17 mouse cellular contexts compared by ENCODE assay signal in the genomic region with DNA sequence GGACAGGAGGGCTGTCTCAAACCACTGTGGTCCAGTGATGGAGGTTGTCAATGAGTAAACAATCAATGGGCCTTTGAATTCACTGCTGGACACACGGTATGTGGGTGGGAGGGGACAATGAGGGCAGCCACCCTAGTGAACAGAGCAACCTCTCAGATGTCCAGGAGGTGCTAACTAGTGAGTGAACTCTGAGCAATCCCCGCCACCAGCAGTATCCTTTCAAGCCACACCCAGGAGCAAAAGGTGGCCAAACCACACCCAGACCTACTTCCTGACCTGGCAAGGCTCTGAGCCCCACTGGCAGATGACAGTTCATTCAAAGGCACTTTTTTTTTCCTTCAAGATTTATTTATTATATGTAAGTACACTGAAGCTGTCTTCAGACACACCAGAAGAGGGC. TPM values are rescaled to one million over a fixed set of nuclear protein-coding genes. Genes with fewer than 3 reads are reported as not detected.
A peak's percentile ranks its signal among the peaks of the same experiment; 100 is the strongest.
DNase-seq lines count a peak whose midpoint lies in the region; ATAC-seq and TF ChIP-seq lines count a peak whose summit lies in the region.
"Had no signal": no experiment of that assay in that cellular context is flagged by ENCODE, and none has a peak within 500 bp of the region (broad histone marks: within the 10 kb centered on the region; RNA-seq: fewer than 3 reads in every experiment).

No protein-coding gene starts in this region.

- H3K27me3 ChIP-seq in embryonic facial prominence, embryonic 15.5 days, result peaks cover 45% of the 10 kb centered on the region
- peaks cover 88% of the 10 kb centered on the region for H3K27me3 ChIP-seq in embryonic facial prominence, embryonic 10.5 days (replicated peaks; ENCODE audit: low read depth, poor library complexity, severe bottlenecking)
- 0 out of 2 replicates have a peak, but pooled peaks cover 17% of the 10 kb centered on the region for H3K27me3 ChIP-seq in lung, postnatal 0 days (replicated peaks; ENCODE audit: insufficient read depth, low read length)
- peaks cover 55% of the 10 kb centered on the region for H3K27me3 ChIP-seq in midbrain, embryonic 15.5 days (replicated peaks)

- no peak for TF ChIP-seq EP300 in lung, postnatal 0 days (IDR thresholded peaks at IDR 0.05)

- H3K36me3 ChIP-seq in embryonic facial prominence, embryonic 15.5 days, result no peaks in the 10 kb centered on the region
- H3K36me3 ChIP-seq in embryonic facial prominence, embryonic 10.5 days (replicated peaks), result no peaks in the 10 kb centered on the region
- no peaks in the 10 kb centered on the region for H3K36me3 ChIP-seq in lung, postnatal 0 days (ENCODE audit: insufficient read depth, low read length)
- no peaks in the 10 kb centered on the region for H3K36me3 ChIP-seq in midbrain, embryonic 15.5 days (replicated peaks)
- H3K36me3 ChIP-seq: embryonic facial prominence, embryonic 12.5 days; heart, embryonic 15.5 days; hindbrain, embryonic 12.5 days had no signal

- no peaks in the 10 kb centered on the region for H3K9me3 ChIP-seq in embryonic facial prominence, embryonic 15.5 days (replicated peaks)
- H3K9me3 ChIP-seq in embryonic facial prominence, embryonic 10.5 days, result no peaks in the 10 kb centered on the region
- H3K9me3 ChIP-seq in lung, postnatal 0 days (ENCODE audit: low read length), result no peaks in the 10 kb centered on the region
- no peaks in the 10 kb centered on the region for H3K9me3 ChIP-seq in midbrain, embryonic 15.5 days
- H3K9me3 ChIP-seq: embryonic facial prominence, embryonic 12.5 days; heart, embryonic 15.5 days; hindbrain, embryonic 12.5 days had no signal

- 0 out of 2 replicates have a peak overlapping the region, but pooled peaks have one; percentile 74 for H3K4me2 ChIP-seq in embryonic facial prominence, embryonic 15.5 days (replicated peaks)
- H3K4me2 ChIP-seq in lung, postnatal 0 days (replicated peaks; ENCODE audit: low read depth, low read length), result no peak overlapping the region
- H3K4me2 ChIP-seq in midbrain, embryonic 15.5 days, result no peak overlapping the region

- peaks cover 16% of the 10 kb centered on the region for H3K4me1 ChIP-seq in embryonic facial prominence, embryonic 15.5 days
- H3K4me1 ChIP-seq in embryonic facial prominence, embryonic 10.5 days, result peaks cover 15% of the 10 kb centered on the region
- no peaks in the 10 kb centered on the region for H3K4me1 ChIP-seq in lung, postnatal 0 days (ENCODE audit: insufficient read depth, low read depth, low read length)
- H3K4me1 ChIP-seq in midbrain, embryonic 15.5 days, result peaks cover 16% of the 10 kb centered on the region

- H3K9ac ChIP-seq in embryonic facial prominence, embryonic 15.5 days, result no peak overlapping the region
- no peak overlapping the region for H3K9ac ChIP-seq in lung, postnatal 0 days (replicated peaks; ENCODE audit: low read depth)
- H3K9ac ChIP-seq in midbrain, embryonic 15.5 days, result no peak overlapping the region
- H3K9ac ChIP-seq: embryonic facial prominence, embryonic 12.5 days; hindbrain, embryonic 12.5 days; liver, embryonic 14.5 days had no signal

- WGBS in embryonic facial prominence, embryonic 15.5 days, result 43% methylated on average over 2 of the region's 2 CpGs
- WGBS in embryonic facial prominence, embryonic 10.5 days, result 35% methylated on average over 2 of the region's 2 CpGs
- WGBS in lung, postnatal 0 days, result 52% methylated on average over 2 of the region's 2 CpGs
- 61% methylated on average over 2 of the region's 2 CpGs for WGBS in midbrain, embryonic 15.5 days

- no peak for DNase-seq in embryonic facial prominence, embryonic 10.5 days (ENCODE audit: low spot score)
- DNase-seq in lung, postnatal 0 days (ENCODE audit: low spot score), result peak; percentile 20
- DNase-seq in lung, postnatal 25 days (ENCODE audit: low spot score), result no peak
- peak; percentile 71 to 89 for DNase-seq in kidney, postnatal 25 days
- no peak for DNase-seq in adrenal gland, postnatal 36 days
- DNase-seq in urinary bladder, postnatal 36 days (ENCODE audit: low spot score in 2 of 2), result no peak
- DNase-seq: cerebellum, postnatal 36 days; thymus, adult 18-20 months had no signal

- no peak overlapping the region for H3K4me3 ChIP-seq in embryonic facial prominence, embryonic 15.5 days (replicated peaks)
- H3K4me3 ChIP-seq in embryonic facial prominence, embryonic 10.5 days, result no peak overlapping the region
- H3K4me3 ChIP-seq in lung, postnatal 0 days (ENCODE audit: low read depth, low read length), result no peak overlapping the region
- H3K4me3 ChIP-seq in midbrain, embryonic 15.5 days, result no peak overlapping the region
- H3K4me3 ChIP-seq: myocyte had no signal

- no peak for TF ChIP-seq CTCF in lung, postnatal 0 days (IDR thresholded peaks at IDR 0.05)

- no peak overlapping the region for H3K27ac ChIP-seq in embryonic facial prominence, embryonic 15.5 days (replicated peaks)
- H3K27ac ChIP-seq in embryonic facial prominence, embryonic 10.5 days (replicated peaks), result no peak overlapping the region
- H3K27ac ChIP-seq in lung, postnatal 0 days (ENCODE audit: low read length), result no peak overlapping the region
- H3K27ac ChIP-seq in midbrain, embryonic 15.5 days, result no peak overlapping the region
- H3K27ac ChIP-seq: embryonic facial prominence, embryonic 12.5 days; heart, embryonic 15.5 days; hindbrain, embryonic 12.5 days; liver, embryonic 14.5 days had no signal

- ATAC-seq in embryonic facial prominence, embryonic 15.5 days (ENCODE audit: insufficient number of reproducible peaks, low FRiP score, low TSS enrichment, low read depth), result no peak
- no peak for ATAC-seq in lung, postnatal 0 days
- ATAC-seq in midbrain, embryonic 15.5 days (replicated peaks), result no peak

RNA-seq across cellular contexts. Expression of a gene that starts 2.0 kb away (rescaled TPM):
- polyA plus RNA-seq in embryonic facial prominence, embryonic 15.5 days (2015; fragmentation: Nextera tagmentation; extraction: Ambion mirVana), result 6.3 and 8.8 TPM in 2 replicates
- 2.7 and 2.9 TPM in 2 replicates for polyA plus RNA-seq in embryonic facial prominence, embryonic 10.5 days (2016; fragmentation: Nextera tagmentation; extraction: Ambion mirVana)
- 3.2 and 5.4 TPM in 2 replicates for polyA plus RNA-seq in lung, postnatal 0 days (2015; fragmentation: Nextera tagmentation; extraction: Ambion mirVana)
- total RNA-seq in adrenal gland, postnatal 36 days (2021), result 1 to 10 TPM in 1 of 2 experiments, under 1 TPM in 1; 0.43 to 2.6 TPM
- 0.51 and 0.66 TPM in 2 replicates for polyA plus RNA-seq in midbrain, embryonic 15.5 days (2015; fragmentation: Nextera tagmentation; extraction: Ambion mirVana)
- total RNA-seq: gastrocnemius, postnatal 4 days; left cerebral cortex, adult 18-20 months had no signal
- polyA plus RNA-seq: myocyte had no signal

RNA-seq across cellular contexts. Expression of a gene that starts 27.4 kb away (rescaled TPM):
- polyA plus RNA-seq in embryonic facial prominence, embryonic 15.5 days (2015; fragmentation: Nextera tagmentation; extraction: Ambion mirVana), result 3.6 and 4.0 TPM in 2 replicates
- 0.26 and 0.96 TPM in 2 replicates for polyA plus RNA-seq in embryonic facial prominence, embryonic 10.5 days (2016; fragmentation: Nextera tagmentation; extraction: Ambion mirVana)
- polyA plus RNA-seq in lung, postnatal 0 days (2015; fragmentation: Nextera tagmentation; extraction: Ambion mirVana), result 4.4 and 5.2 TPM in 2 replicates
- 1 to 10 TPM; 1.4 to 1.5 TPM for total RNA-seq in adrenal gland, postnatal 36 days (2021)
- 0.97 and 1.0 TPM in 2 replicates for polyA plus RNA-seq in midbrain, embryonic 15.5 days (2015; fragmentation: Nextera tagmentation; extraction: Ambion mirVana)

RNA-seq across cellular contexts. Expression of a gene that starts 40.1 kb away (rescaled TPM):
- 1,694 and 1,933 TPM in 2 replicates for polyA plus RNA-seq in embryonic facial prominence, embryonic 15.5 days (2015; fragmentation: Nextera tagmentation; extraction: Ambion mirVana)
- polyA plus RNA-seq in embryonic facial prominence, embryonic 10.5 days (2016; fragmentation: Nextera tagmentation; extraction: Ambion mirVana), result 355 and 407 TPM in 2 replicates
- 207 and 220 TPM in 2 replicates for polyA plus RNA-seq in lung, postnatal 0 days (2015; fragmentation: Nextera tagmentation; extraction: Ambion mirVana)
- total RNA-seq in adrenal gland, postnatal 36 days (2021), result 100 to 1,000 TPM; 242 to 645 TPM
- polyA plus RNA-seq in midbrain, embryonic 15.5 days (2015; fragmentation: Nextera tagmentation; extraction: Ambion mirVana), result 288 and 345 TPM in 2 replicates

RNA-seq across cellular contexts. Expression of a gene that starts 48.0 kb away (rescaled TPM):
- polyA plus RNA-seq in embryonic facial prominence, embryonic 15.5 days (2015; fragmentation: Nextera tagmentation; extraction: Ambion mirVana), result 216 and 218 TPM in 2 replicates
- 377 and 391 TPM in 2 replicates for polyA plus RNA-seq in embryonic facial prominence, embryonic 10.5 days (2016; fragmentation: Nextera tagmentation; extraction: Ambion mirVana)
- 107 and 109 TPM in 2 replicates for polyA plus RNA-seq in lung, postnatal 0 days (2015; fragmentation: Nextera tagmentation; extraction: Ambion mirVana)
- total RNA-seq in adrenal gland, postnatal 36 days (2021), result 100 to 1,000 TPM; 149 to 150 TPM
- 344 and 348 TPM in 2 replicates for polyA plus RNA-seq in midbrain, embryonic 15.5 days (2015; fragmentation: Nextera tagmentation; extraction: Ambion mirVana)

Comparison
In these comparisons a context has a peak if more than half of its experiments do, and no peak if none do; other contexts are left out.
1. DNase-seq: peak in lung, postnatal 0 days (single experiment) and kidney, postnatal 25 days (2 of 2); none in embryonic facial prominence, embryonic 10.5 days (single experiment), lung, postnatal 25 days (single experiment), adrenal gland, postnatal 36 days (0 of 2) and urinary bladder, postnatal 36 days (0 of 2).